Mouse (Mus musculus) limb, embryonic 11.5 days (tissue): ENCODE data around the gene Gapt. TPM values are rescaled to one million over a fixed set of nuclear protein-coding genes. Genes with fewer than 3 reads are reported as not detected.

Source experiments
- ATAC-seq: fragments of 200-750 bp; cut with Nextera tagmentation; 2 replicates; pipeline ENCODE4 v1.8.0; 2017; ENCODE audit warnings: low read depth; ENCODE audit not compliant: insufficient number of reproducible peaks, low FRiP score, low TSS enrichment
- DNase-seq: peaks from one replicate; pipeline ENCODE4 v3.0.0-alpha.2; 2015; ENCODE audit warnings: low spot score
- H3K27ac ChIP-seq: fragments of 300-500 bp; sonication (generic); replicated peaks from 2 replicates; pipeline ENCODE4 v1.5.1; 2014; ENCODE audit warnings: low read depth, mild to moderate bottlenecking, low read length
- H3K27me3 ChIP-seq: fragments of 300-500 bp; sonication (generic); 2 replicates; pipeline ENCODE4 v1.6.1; 2014; ENCODE audit warnings: mild to moderate bottlenecking, low read length, mixed read lengths; ENCODE audit not compliant: control insufficient read depth, insufficient read depth
- H3K36me3 ChIP-seq: fragments of 300-500 bp; sonication (generic); 2 replicates; pipeline ENCODE4 v1.6.1; 2014; ENCODE audit warnings: mild to moderate bottlenecking, low read length, moderate library complexity, mixed read lengths; ENCODE audit not compliant: control insufficient read depth, insufficient read depth
- H3K4me1 ChIP-seq: fragments of 300-500 bp; sonication (generic); 2 replicates; pipeline ENCODE4 v1.6.1; 2014; ENCODE audit warnings: low read length, mixed read lengths; ENCODE audit not compliant: control insufficient read depth, insufficient read depth
- H3K4me2 ChIP-seq: fragments of 300-500 bp; sonication (generic); 2 replicates; pipeline ENCODE4 v1.6.1; 2014; ENCODE audit warnings: low read depth, mild to moderate bottlenecking, moderate library complexity; ENCODE audit not compliant: severe bottlenecking
- H3K4me3 ChIP-seq: fragments of 300-500 bp; sonication (generic); 2 replicates; pipeline ENCODE4 v1.5.1; 2014; ENCODE audit warnings: low read depth, low read length
- H3K9ac ChIP-seq: fragments of 300-500 bp; sonication (generic); 2 replicates; pipeline ENCODE4 v1.6.1; 2014; ENCODE audit warnings: mild to moderate bottlenecking, low read length
- H3K9me3 ChIP-seq: fragments of 300-500 bp; sonication (generic); 2 replicates; pipeline ENCODE4 v1.6.1; 2016; ENCODE audit warnings: low read length; ENCODE audit not compliant: control insufficient read depth
- WGBS: fragments of 180-500 bp; shearing (Covaris S2); extraction: QIAGEN DNeasy Blood & Tissue Kit; methylation state at CpG from one replicate; pipeline ENCODE4 v1.1.7; 2014; 5-methylcytosine and 5-hydroxymethylcytosine counted together
- polyA plus RNA-seq: library from polyadenylated mRNA; unstranded; fragments of >200 nt; fragmentation: Nextera tagmentation; extraction: Ambion mirVana; gene quantifications from 2 replicates; pipeline ENCODE4 v1.2.1, GENCODE M21; 2014

Gene Gapt
- polyA plus RNA-seq, 1 experiment from 2014 or later: not detected

DNA sequence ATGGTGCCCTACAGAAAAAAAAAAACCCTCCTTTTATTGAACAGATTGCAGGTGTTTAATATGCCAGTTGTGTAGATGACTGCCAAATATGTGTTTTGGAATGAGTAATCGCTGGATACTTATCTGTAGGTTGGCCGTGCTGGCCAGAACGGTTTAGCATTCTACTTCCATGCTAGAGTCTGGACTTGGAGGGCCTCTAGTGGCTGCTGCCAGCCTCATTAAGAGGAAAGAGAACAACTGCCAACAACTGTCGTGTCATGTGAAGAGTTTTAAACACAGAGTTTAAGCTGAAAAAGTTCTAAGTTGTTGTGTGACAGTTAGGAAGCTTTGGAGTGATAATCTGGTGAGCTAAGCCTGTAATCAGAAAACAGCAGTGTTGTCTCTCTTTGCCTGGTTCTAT lies 38.3 kb downstream of the Gapt start:
- H3K9me3 ChIP-seq: no peaks in the 10 kb centered on the region
- ATAC-seq (no peak), DNase-seq (no peak)

DNA sequence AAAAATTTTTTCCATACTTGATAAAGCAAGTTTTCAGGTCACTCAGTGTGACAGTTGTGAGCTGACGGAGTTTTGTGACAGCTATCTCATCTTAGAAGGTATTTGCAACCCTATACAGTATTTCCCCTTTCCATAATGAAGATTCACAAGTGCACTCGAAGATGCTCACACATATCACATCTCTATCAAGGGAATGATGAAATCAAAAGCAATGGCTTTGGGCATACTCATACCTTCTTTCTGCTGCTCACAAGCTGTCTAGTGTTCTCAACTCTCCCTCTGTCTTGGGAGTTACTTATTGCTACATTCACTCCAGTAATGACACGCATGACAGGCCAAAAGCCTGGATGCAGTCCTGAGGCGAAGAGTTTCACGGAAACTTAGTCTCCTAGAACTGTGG lies 49.8 kb downstream of the Gapt start:
- ATAC-seq: no peak
- DNase-seq: no peak
- Histone ChIP-seq H3K9me3 (no peaks in the 10 kb centered on the region), H3K27me3 (no peaks in the 10 kb centered on the region), H3K36me3 (no peaks in the 10 kb centered on the region), H3K4me3 (no peak overlapping the region), H3K9ac (no peak overlapping the region), H3K4me2 (no peak overlapping the region), H3K4me1 (no peaks in the 10 kb centered on the region), H3K27ac (no peak overlapping the region)
- WGBS: 89% methylated on average over 5 of the region's 5 CpGs

More for the DNA sequence above, 38.3 kb downstream of the Gapt start:
- 77% methylated on average over 4 of the region's 4 CpGs for WGBS
- H3K4me2 ChIP-seq: no peak overlapping the region
- H3K36me3 ChIP-seq: no peaks in the 10 kb centered on the region
- no peak overlapping the region for H3K9ac ChIP-seq
- H3K27me3 ChIP-seq: no peaks in the 10 kb centered on the region
- H3K4me3 ChIP-seq: no peak overlapping the region
- no peak overlapping the region for H3K27ac ChIP-seq
- H3K4me1 ChIP-seq: peaks cover 4% of the 10 kb centered on the region; the same call in 1 of the 2 replicates

Other genes starting within 250 kb of the Gapt start
- 0.39 and 0.65 TPM in 2 replicates for gene Rab3c, start 76.2 kb downstream of the Gapt start, polyA plus RNA-seq
- 86.6 and 95.9 TPM in 2 replicates for gene Plk2, start 37.8 kb upstream of the Gapt start, polyA plus RNA-seq